Mouse (Mus musculus): ENCODE measurements around the gene Vmn1r176.
"Not testable (repeated sequence)": the region's sequence is repeated elsewhere in the genome, so short reads cannot be mapped to it uniquely, and the experiment has no call there.

Vmn1r176 gene

GRCm38 (mm10) chr7:23837272-23837671 is at the start of gene Vmn1r176:
Gene Vmn1r176, minus strand, starts transcription at chr7:23837372.
- DNase-seq (ENCODE audit: extremely low read depth, low read depth) = not testable (repeated sequence)

GRCm38 (mm10) chr7:23876918-23877317 is 39.7 kb upstream of the Vmn1r176 start:
- DNase-seq (ENCODE audit: extremely low read depth, low read depth) = not testable (repeated sequence)

GRCm38 (mm10) chr7:23866349-23866748 is 29.2 kb upstream of the Vmn1r176 start, which contains the start of gene Vmn1r177:
Gene Vmn1r177, minus strand, starts transcription at chr7:23866449.
- not testable (repeated sequence) for DNase-seq (ENCODE audit: extremely low read depth, low read depth)

GRCm38 (mm10) chr7:23810543-23810942 is 26.6 kb downstream of the Vmn1r176 start, which contains the start of gene Vmn1r175:
Gene Vmn1r175, minus strand, starts transcription at chr7:23810643.
- DNase-seq (ENCODE audit: extremely low read depth, low read depth) = not testable (repeated sequence)

- no peak for DNase-seq (ENCODE audit: extremely low read depth, low read depth)
Observed at GRCm38 (mm10) chr7:23784526-23784925, 52.6 kb downstream of the Vmn1r176 start.

All from MEL-GATA-1-ER (cell line).